Mouse (Mus musculus): ENCODE measurements around the gene Dcdc2b. TPM values are rescaled to one million over a fixed set of nuclear protein-coding genes. Genes with fewer than 3 reads are reported as not detected.

The Dcdc2b gene
- total RNA-seq, 2 experiments from 2014 or later, result 6.0 to 7.7 TPM

GRCm38 (mm10) chr4:129577688-129578087, 36.4 kb downstream of the Dcdc2b start:
- DNase-seq, result no peak

- DNase-seq, result peak; percentile 51 to 55
Observed at GRCm38 (mm10) chr4:129576863-129577491, 37.1 kb downstream of the Dcdc2b start.

- DNase-seq, result no peak
Observed at GRCm38 (mm10) chr4:129575171-129575844, 38.7 kb downstream of the Dcdc2b start.

GRCm38 (mm10) chr4:129573430-129573829, 40.6 kb downstream of the Dcdc2b start, which contains the start of gene Lck:
TSS of gene Lck (minus strand) at chr4:129573641.
- DNase-seq, result no peak

GRCm38 (mm10) chr4:129573093-129573370, 41.0 kb downstream of the Dcdc2b start:
- DNase-seq, result no peak

- no peak for DNase-seq
Observed at GRCm38 (mm10) chr4:129572236-129573092, 41.6 kb downstream of the Dcdc2b start.

GRCm38 (mm10) chr4:129571551-129572084, 42.4 kb downstream of the Dcdc2b start:
- no peak for DNase-seq

- DNase-seq, result no peak
Observed at GRCm38 (mm10) chr4:129570028-129570427, 44.0 kb downstream of the Dcdc2b start.

GRCm38 (mm10) chr4:129568366-129568765, 45.7 kb downstream of the Dcdc2b start:
- DNase-seq, result no peak

GRCm38 (mm10) chr4:129565139-129565538, 48.9 kb downstream of the Dcdc2b start:
- no peak for DNase-seq

- DNase-seq, result no peak
Observed at GRCm38 (mm10) chr4:129563718-129564117, 50.3 kb downstream of the Dcdc2b start.

GRCm38 (mm10) chr4:129561184-129561583, 52.9 kb downstream of the Dcdc2b start:
- no peak for DNase-seq

Other genes with a start within 250 kb of the Dcdc2b start
- 1 to 10 TPM; 3.0 to 4.1 TPM for gene Zbtb8a, start 236.1 kb downstream of the Dcdc2b start, total RNA-seq (2021)
- gene Zbtb8b, start 173.4 kb downstream of the Dcdc2b start, total RNA-seq (2021), result 1 to 10 TPM; 3.6 to 4.6 TPM
- gene Bsdc1, start 152.7 kb downstream of the Dcdc2b start, total RNA-seq (2021), result 10 to 100 TPM; 53.4 to 54.5 TPM
- gene Tssk3, start 123.2 kb downstream of the Dcdc2b start, total RNA-seq (2021), result not detected
- not detected for gene Fam229a, start 123.1 kb downstream of the Dcdc2b start, total RNA-seq (2021)
- 100 to 1,000 TPM; 105 to 115 TPM for gene Marcksl1, start 100.7 kb downstream of the Dcdc2b start, total RNA-seq (2021)
- 10 to 100 TPM; 45.2 to 55.8 TPM for gene Hdac1, start 71.5 kb downstream of the Dcdc2b start, total RNA-seq (2021)
- gene Lck, start 40.6 kb downstream of the Dcdc2b start, total RNA-seq (2021), result 1 to 10 TPM; 2.7 to 2.8 TPM
- gene Fam167b, start 35.7 kb downstream of the Dcdc2b start, total RNA-seq (2021), result under 1 TPM in 1 of 2 experiments, not detected in 1; 0.65 TPM
- gene Eif3i, start 13.6 kb downstream of the Dcdc2b start, total RNA-seq (2021), result 100 to 1,000 TPM; 121 to 122 TPM
- 10 to 100 TPM; 79.1 to 81.4 TPM for gene Tmem234, start 13.6 kb downstream of the Dcdc2b start, total RNA-seq (2021)
- 10 to 100 TPM; 35.3 to 40.6 TPM for gene Iqcc, start 4.8 kb upstream of the Dcdc2b start, total RNA-seq (2021)
- gene Ccdc28b, start 9.7 kb upstream of the Dcdc2b start, total RNA-seq (2021), result 10 to 100 TPM; 70.3 to 79.8 TPM
- 10 to 100 TPM; 46.1 to 54.7 TPM for gene Txlna, start 26.8 kb upstream of the Dcdc2b start, total RNA-seq (2021)
- gene Kpna6, start 58.5 kb upstream of the Dcdc2b start, total RNA-seq (2021), result 10 to 100 TPM; 90.7 to 92.5 TPM
- gene Tmem39b, start 82.6 kb upstream of the Dcdc2b start, total RNA-seq (2021), result 10 to 100 TPM; 11.5 to 15.8 TPM
- 10 to 100 TPM; 88.4 to 90.0 TPM for gene Khdrbs1, start 128.0 kb upstream of the Dcdc2b start, total RNA-seq (2021)
- 100 to 1,000 TPM; 139 to 141 TPM for gene Ptp4a2, start 197.0 kb upstream of the Dcdc2b start, total RNA-seq (2021)

All from layer of hippocampus, postnatal 36 days (tissue).